Mouse (Mus musculus) cerebellum, adult 2 months (tissue): ENCODE measurements around the gene Bicc1.

Experiments used
- CTCF ChIP-seq: fragments of 200-500 bp; IDR thresholded peaks from 2 replicates; pipeline ENCODE4 v1.5.1; 2011; ENCODE audit warnings: low read depth, mild to moderate bottlenecking, control low read depth, low read length, moderate library complexity, borderline replicate concordance; ENCODE audit not compliant: insufficient read depth
- POLR2A ChIP-seq: fragments of 200-500 bp; IDR thresholded peaks from 2 replicates; pipeline ENCODE4 v1.6.1; 2011; ENCODE audit warnings: low read length, control low read depth, borderline replicate concordance; ENCODE audit not compliant: insufficient read depth

- TF ChIP-seq POLR2A (no peak), CTCF (no peak)
These were observed 136.0 kb downstream of the Bicc1 start for GRCm38 (mm10) chr10:71023471-71023870.
